Mouse (Mus musculus) olfactory bulb, adult 2 months (tissue): ENCODE measurements at regions not wholly inside any gene's neighbourhood (a gene's known extent, or its start where the extent isn't known, plus 50 kb on each side); places are given as distances from the start of the nearest gene placed in this dataset.

Experiments used
- CTCF ChIP-seq: fragments of 200-500 bp; IDR thresholded peaks from 2 replicates; pipeline ENCODE4 v1.5.1; 2012; ENCODE audit warnings: low read depth, mild to moderate bottlenecking, low read length, moderate library complexity; ENCODE audit not compliant: insufficient read depth
- POLR2A ChIP-seq: fragments of 200-500 bp; IDR thresholded peaks from 2 replicates; pipeline ENCODE4 v1.6.1; 2012; ENCODE audit warnings: mild to moderate bottlenecking, low read depth, low read length, moderate library complexity; ENCODE audit not compliant: insufficient read depth

DNA sequence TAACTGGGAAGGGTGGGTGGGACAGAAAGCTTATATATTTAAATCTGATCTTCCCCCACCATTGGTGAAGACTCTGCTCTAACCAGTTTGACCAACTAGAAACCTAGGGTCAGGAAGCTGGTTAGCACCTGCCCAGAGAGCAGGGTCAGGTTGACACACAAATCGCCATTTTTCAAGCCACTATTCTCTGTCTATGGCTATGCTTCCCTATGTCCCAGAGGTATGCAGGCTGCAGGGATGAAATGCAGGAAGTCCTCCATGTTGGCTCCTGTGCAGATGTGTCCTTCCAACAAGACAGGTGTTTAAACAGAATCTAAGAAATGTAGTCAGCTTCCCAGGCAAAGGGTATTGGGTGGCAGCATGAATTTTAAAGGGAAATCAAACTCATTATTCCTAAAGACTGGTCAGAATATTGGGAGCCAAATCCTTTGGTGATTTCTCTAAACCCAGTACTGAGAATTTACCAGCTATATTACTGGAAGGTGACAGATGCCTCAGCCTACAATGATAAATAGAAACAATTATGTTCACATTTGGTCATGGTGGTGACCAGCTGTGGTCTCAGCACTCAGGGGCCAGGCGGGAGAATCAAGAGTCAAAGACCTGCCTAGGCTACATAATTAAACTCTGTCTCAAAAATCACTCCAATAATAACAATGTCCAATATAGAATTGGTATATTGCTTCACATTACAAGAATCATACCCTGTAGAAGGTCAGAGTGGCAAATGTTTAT, 55.6 kb upstream of the Dapk1 start:
- TF ChIP-seq POLR2A (no peak), CTCF (no peak)
